Mouse (Mus musculus) cerebellum, adult 9-11 months (tissue): Measurements from ENCODE around the gene Sf3b3.
"Not testable (repeated sequence)": the region's sequence is repeated elsewhere in the genome, so short reads cannot be mapped to it uniquely, and the experiment has no call there.

Experiments used
- DNase-seq: peaks from one replicate; pipeline ENCODE4 v3.0.0; 2022

Gene Sf3b3

DNA sequence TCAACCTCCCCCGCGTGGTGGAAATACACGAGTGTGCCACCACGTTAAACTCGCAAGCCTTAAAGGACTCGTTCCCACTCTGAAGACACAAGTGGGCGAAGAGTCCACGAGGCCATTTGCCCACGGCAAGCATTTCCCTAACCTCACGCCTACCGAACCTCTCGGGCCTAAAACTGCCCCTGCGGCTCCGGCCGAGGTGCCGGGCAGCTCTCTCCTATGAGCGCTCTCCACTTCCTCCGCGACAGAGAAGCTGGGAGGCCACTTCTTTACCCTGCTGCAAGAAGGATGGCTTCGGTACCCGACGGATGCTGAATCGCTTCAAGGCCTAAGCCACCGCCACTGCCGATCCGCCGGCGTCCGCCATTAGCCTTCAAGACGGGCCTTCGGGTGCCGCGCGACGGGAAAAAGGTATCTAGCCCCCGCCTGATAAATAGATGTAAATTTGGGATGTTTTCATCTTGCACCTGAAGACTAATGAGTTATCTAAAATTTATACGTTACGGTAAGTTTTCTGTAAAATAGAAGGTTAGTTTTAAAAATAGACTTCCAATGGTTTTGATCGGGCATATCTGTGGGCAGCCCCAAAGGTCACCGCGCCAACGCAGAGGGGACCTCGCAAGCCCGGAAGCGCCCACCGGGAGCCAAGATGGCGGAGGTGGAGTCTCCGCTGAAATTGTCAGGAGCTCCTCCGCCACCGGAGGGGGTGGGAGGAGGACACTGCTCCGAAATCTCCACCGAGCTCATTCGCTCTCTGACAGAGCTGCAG is at the start of gene Sf3b3, which contains the start of gene Cog4:
TSS of gene Sf3b3 (minus strand) at position 383 of the 766 bp plus-strand sequence.
TSS of gene Cog4 (plus strand) at position 196 of the 766 bp plus-strand sequence.
- peak; percentile 89 for DNase-seq

DNA sequence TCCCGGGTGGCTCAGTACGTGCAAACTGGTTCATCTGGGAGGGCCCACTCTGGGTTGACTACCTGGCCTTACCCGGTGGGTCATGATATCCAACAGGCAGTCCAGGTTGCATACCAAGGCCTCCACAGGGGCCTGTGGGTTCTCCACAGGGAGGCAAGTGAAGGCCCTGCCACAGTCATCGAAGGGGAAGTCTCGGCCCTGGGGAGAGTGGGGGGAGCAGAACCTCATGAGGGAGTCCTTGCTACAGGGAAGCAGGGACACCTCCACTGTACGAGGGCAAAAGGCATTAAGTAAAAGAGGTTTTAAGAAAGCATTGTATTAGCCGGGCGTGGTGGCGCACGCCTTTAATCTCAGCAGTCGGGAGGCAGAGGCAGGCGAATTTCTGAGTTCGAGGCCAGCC is 49.2 kb upstream of the Sf3b3 start:
- DNase-seq = peak; percentile 29

DNA sequence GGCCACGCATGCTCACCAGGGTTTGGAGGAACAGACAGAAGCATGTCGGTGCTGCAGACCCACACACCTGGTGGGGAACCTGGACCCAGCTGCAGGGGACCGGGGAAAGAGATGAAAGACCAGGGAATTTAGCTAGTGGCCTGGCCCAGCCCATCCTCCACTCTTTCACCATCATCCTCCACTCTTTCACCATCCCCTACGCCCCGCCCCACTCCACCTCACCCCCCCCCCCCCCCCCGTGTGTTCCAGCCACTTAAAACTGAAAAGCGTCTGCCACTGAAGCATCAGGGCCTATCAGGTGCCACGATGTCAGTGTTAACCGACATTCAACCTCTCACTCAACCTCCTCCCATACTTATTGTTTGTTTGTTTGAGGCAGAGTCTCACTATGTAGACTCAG is 48.7 kb upstream of the Sf3b3 start:
- DNase-seq = no peak

DNA sequence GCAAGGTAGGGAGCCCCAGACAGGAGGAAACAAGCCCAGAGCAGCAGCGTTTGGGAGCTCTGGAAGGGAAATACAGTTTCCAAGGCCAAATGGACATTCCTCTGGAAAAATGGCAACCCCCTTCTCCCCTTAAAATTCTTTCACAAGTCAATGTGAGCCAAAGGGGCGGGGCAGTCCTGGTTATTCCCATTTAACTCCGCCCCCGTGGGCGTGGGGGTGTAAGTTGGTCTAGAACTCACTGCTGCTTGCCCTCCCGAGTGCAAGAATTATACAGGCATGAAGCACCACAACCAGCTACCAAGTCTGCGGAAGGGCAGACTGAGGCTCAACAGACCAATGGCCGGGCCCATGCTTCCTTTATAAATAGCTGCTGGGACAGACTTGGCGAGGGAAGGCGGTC is 48.3 kb upstream of the Sf3b3 start:
- peak; percentile 47 for DNase-seq

DNA sequence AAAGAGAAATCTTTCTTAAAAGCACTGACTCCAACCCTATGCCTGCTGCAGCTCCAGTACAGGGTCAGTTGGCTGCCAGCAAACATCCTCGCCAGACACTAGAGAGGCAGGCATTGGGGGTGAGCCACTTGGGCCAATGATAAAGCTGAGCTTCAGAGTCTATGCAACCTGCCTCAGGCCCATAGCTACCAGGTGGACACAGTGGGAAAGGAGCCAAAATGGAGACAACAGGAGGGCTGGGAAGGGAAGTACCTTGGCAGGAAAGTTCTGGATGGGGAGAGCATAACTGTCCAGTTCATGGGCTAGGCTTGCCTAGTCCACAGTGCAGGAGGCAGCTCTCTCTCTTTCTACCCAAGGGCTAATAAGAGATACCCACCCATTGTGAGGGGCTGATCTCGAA is 46.3 kb upstream of the Sf3b3 start:
- peak; percentile 91 for DNase-seq

DNA sequence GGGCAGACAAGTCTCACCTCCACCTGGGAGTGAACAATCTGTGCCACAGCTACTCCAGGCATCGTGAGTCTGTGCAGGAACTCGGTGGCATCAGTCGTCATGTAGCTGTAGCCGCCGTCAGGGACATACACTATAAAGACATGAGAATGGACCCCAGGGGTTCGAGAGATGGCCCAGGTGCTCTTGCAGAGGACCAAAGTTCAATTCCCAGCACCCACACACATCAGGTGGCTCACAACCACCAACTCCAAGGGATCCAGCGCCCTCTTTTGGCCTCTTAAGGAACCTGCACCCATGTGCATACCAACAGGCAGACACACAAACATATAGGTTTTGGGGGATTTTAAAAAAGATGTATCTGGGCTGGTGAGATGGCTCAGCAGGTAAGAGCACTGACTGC is 45.5 kb upstream of the Sf3b3 start:
- peak; percentile 58 for DNase-seq

DNA sequence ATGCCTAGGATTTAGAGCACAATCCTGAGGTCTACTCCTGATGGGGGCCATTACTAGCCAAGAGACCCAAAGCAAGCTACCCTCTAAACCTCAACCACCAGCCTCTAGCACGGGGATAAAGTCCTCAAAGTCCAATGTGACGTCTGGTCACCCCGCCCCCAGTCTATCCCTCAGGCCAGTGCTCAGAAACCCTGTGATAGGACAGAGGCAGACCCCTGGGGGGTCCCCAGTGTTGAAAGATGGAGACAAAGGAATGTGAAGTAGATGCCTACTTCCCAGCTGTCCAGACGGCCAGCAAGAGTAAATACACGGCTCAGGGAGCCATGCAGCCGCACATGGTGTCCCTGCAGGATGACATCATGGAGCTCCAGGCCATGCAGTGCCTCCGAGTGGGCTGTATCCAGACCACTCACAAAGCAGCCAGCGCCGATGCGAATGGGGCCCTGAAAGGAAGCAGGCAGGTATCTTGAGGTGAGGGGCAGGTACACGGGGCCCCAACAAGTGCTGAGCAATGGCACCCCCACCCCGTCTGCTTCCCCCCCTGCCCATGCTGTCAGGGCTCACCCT is 43.4 kb upstream of the Sf3b3 start:
- peak; percentile 58 for DNase-seq

DNA sequence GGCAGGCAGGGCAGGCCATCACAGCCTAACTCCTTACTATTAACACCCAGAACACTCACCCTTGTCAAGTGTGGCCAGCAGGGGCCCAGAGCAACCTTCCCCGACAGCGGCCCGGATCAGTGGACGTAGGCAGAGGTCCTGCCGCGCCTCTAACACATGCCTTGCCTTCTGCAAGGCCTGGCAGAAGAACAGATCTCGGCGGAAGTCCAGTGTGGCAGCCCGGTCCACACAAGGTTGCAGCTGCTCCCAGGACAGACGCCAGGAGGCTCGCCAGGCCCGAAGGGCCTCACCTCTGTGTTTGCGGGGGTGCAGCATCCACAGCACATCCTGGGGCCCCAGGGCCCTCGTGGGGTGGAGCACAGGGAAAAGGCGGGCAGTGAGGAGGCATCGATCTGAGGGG is 42.3 kb upstream of the Sf3b3 start:
- peak; percentile 90 for DNase-seq

DNA sequence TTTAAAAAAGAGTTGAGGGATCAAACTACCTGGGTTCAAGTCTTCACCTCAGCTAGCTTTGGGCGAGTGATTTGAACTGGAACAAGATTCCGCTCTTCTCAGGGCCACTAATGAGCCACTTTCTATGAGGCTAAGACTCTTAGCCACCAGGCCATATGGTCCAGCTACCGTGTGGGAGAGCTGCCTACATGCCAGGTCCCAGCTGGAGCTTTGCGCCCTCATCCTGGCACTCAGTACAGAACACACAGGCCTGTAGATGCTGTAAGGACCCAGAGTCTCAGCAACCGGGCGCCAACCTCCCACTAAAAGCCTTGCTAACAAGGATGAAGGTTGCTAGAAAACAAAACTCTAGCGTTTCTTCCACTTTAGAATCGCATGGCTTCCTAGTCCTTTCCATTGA is 41.9 kb upstream of the Sf3b3 start:
- peak; percentile 93 for DNase-seq

DNA sequence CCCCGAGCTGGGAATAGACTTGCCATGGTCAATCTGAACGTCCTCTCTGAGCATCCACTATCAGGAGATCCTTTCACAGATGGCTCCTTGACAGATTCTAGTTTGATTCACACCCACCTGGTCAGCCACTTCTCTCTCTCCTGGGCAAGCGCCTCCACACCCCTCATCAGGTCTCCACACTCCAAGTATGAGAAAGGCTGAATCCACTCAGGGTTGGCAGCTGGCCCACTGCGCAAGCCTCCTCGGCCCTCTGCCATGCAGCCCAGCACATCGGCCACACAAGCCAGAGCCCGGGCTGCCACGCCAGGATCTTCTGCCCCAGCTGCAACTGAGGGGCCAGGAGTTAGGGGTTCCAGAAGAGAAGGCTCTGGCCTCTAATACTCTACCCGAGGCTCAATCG is 41.0 kb upstream of the Sf3b3 start:
- DNase-seq = peak; percentile 75

DNA sequence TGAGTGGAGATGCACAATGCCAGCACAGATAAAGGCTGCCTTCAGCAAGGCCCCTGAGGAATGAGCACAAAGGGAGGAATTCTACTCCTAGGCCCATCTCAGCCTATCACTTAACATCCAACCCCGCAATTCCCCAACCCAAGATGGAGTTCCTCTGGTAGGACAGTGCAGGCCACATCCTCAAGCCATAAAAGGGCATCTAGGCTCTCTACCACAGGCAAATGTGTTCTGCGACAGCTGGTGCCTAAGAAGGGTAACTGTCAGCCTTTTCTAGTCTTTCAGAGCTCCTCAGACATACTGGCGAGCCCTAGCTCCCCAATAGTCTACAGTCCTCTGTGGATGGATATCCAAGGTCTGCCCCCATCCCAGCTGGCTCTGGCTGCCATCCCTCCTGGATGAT is 40.0 kb upstream of the Sf3b3 start:
- no peak for DNase-seq

DNA sequence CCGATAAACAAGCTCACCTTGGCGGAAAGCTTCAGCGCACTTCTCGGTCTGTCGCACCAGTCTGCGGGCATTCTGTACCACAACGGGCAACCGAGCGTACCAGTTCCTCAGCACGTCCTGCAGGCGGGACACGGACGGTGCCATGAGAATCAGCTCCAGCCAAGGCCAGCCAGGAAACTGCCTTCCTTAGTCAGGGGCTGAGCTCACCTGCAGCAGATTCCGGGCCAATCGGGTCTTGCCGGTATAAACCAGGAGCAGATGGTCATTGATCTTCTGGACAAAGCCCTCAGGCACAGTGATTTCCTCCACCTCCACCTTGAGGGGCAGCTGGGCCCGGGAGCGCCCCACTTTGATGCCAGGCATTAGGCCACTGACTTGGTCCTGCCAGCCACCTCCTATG is 37.2 kb upstream of the Sf3b3 start:
- peak; percentile 89 for DNase-seq

DNA sequence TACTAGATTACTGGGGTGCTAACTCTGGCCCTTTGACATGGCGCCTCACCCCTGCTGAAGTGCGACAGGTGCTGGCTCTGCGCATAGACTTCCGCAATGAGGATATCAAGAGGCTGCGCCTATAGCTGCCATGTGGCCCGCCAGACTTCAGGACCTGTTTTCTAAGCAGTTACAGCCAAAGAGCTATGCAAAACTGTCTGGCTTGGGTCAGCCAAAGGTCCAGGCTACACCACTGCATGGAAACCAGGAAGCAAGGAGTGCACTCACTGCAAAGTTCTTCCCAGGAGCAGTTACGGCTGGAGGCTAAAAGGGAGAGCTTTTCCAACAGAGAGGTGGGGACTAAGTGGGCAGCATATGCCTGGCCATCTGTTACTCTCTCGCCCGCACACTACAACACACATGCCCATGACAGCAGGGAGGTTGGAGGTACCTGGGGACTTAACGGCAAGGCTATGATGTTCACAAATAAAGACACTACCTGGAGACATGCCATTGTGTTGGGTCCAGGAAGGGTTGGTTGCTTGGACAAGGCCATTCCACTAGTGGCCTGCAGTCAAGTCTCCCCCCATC is 35.2 kb upstream of the Sf3b3 start:
- DNase-seq = peak; percentile 94

DNA sequence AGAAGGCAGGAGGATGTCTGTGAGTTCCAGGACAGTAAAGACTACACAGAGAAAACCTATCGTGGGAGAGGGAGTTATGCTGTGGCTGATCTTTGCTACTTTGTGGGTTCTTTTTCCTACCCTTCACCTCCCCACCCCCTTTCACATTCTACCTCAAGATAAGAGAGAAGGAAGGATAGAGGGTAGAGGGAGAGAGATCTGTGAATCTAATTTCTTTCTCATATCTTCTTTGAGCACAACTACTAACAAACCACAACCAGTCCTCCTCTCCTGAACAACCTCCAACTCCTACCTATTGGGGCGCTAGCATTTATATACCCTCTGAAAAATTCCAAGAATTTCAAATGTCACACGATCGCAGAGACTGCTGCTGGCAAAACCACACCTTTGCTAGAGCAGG is 31.3 kb upstream of the Sf3b3 start:
- DNase-seq = no peak

DNA sequence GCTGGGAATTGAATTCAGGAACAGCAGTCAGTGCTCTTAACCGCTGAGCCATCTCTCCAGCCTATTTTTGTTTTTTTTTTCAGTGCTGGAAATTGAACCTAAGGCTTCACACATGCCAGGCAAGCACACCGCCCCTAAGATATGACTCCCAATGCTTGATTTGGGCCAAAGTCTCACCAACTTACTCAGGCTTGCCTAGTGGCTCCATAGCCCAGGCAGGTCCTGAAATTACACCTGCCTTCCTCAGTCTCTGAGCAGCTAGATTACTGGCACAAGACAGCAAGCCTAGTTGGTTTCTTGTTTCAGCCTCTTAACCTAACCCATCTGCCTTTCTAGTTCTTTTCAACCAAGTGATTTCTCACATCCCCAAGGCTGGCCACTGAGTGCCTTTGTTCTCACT is 23.9 kb upstream of the Sf3b3 start:
- no peak for DNase-seq

DNA sequence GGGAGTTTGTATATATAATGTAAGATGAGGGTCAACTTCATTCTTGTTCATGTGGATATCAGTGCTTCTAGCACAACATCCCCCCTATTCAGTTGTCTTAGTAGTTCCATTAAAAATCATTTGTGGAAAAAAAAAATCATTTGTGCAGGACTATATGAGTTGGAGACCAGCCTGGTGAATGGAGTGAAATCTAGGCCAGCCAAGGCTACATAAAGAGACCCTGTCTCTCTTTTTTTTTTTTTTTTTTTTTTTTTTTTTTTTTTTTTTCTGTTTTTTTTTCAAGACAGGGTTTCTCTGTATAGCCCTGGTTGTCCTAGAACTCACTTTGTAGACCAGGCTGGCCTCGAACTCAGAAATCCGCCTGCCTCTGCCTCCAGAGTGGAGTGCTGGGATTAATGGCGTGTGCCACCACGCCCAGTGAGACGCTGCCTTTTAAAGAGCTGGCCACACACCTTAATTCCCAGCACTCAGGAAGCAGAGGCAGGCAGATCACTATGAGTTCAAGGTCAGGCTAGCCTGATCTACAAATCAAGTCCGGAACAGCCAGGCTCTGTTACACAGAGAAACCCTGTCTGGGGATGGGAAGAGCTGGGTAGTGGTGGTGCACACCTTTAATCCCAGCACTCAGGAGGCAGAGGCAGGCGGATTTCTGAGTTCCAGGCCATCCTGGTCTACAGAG is 14.9 kb upstream of the Sf3b3 start:
- not testable (repeated sequence) for DNase-seq

DNA sequence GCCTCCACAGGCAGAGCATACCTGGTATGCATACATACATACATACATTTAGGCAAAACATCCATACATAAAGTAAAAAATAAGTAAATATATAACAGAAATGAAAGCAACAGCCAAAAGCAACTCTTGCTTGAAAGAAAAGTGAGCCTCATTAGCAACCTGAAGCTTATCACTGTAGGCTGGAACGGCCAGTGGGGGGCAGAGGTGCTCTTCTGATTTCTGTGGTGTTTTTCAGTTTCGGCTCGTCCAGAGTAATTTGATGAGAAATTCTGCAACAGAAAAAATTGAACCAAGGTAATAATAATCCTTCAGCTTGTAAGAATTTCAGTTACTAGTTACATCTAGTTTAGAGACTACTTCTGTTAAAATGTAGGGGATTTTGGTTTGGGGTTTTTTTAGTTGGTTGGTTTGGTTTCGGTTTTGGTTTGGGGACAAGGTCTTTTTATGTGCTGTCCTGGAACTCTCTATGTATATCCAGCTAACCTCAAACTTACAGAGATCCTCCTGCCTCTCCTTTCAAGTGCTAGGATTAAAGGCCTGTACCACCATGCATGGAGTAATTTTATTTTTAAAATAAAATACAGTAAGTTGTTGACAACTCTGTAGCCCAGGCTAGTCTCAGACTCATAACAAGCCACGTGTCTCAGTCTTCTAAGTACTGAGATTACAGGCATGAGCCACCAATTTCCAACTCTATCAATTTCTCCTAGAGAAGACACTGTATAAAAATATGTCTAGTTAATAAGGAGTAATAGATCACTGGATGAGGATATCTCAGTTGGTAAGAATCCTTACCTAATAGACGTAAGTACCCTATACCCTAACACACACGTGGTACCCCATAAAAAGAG is 13.3 kb upstream of the Sf3b3 start:
- DNase-seq = no peak

DNA sequence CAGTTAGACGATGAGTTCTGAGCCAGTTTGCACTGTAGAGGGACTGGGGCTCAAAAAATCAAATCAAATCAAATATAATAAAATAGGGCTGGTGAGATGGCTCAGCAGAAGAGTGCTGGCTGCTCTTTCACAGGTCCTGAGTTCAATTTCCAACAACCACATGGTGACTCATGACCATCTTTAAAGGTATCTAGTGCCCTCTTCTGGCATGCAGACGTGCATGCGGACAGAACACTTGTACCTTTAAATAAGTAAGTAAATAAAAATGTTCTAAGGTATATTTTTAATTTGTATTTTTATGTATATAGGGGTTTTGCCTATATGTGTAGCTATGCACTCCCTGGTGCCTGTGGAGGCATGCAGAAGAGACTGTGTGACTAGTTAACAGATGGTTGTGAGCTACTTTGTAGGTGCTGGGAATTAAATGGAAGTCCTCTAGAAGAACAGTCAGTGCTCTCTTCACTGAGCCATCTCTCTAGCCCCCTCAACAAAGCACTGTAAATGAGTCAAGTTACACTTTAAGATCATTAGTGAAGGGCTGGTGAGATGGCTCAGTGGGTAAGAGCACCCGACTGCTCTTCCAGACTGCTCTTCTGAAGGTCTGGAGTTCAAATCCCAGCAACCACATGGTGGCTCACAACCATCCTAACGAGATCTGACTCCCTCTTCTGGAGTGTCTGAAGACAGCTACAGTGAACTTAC is 10.3 kb upstream of the Sf3b3 start:
- DNase-seq = no peak

DNA sequence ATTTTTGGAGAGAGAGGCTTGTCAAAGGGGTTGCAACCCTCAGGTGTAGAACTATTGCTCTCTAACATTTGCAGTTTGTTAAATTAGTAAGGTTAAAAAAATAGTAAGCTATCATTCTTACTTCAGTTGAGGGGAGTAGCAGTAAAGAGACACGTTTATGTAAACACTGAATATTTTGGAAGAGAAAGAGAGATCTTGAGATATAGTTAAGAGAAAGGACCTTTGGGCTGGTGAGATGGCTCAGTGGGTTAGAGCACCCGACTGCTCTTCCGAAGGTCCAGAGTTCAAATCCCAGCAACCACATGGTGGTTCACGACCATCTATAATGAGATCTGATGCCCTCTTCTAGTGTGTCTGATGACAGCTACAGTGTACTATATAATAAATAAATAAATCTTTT is 9.5 kb upstream of the Sf3b3 start:
- DNase-seq = not testable (repeated sequence)

DNA sequence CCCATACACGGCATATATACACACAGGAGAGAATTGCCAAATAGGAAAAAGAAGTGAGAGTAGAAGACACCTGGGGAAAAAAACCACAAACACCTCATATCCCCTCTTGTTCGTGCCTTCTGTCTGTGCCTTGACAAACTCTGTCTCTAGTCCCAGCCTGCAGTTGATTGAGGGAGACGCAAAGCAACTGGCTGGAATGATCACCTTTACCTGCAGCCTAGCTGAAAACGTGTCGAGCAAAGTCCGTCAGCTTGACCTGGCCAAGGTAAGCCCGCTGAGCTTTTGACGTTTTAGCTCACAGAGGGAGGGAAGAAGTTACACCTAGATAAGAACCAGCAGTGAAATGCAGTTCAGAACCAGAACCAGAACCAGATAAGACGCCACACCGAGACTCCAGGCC is 4.6 kb upstream of the Sf3b3 start:
- no peak for DNase-seq

DNA sequence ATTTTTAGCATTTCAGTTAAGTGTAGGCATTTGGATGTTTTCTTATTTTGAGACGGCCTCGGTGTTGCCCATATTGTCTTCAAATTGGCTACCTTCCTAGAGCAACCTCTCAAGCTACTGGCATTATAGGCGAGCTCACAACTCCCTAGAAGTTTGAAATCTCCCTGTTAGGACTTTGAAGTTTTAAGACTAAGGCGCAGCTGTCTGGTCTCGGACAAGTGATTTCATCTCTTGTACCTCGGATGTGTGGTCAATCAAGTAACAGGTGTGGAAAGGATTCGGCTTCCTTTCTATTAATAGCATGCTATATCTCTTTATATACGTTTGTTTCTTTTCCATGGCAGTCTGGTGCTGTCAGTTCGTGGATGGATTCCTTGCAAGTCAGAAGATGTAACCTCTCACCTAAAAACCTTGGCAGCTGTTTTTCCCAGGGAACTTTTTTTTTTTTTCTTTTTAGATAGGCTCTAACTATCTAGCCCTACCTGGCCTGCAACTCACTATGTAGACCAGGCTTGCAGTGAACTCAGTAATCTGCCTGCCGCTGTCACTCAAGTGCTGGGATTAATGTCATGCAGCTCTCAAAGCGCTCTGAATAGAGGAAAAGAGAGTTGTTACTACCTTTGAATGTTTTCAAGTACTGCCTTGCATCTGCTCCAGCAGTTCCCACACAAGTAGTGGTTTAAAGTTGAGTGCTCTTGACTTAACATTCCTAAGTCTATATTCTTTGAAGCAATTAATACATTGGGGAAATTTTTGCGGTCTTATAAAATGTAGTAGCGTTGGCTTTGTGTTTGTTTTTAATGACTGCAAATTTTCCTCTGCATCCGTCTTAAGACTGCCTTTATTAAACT is 1.3 kb upstream of the Sf3b3 start:
- DNase-seq = peak; percentile 11
